Mouse (Mus musculus): ENCODE results near the gene Med19. TPM values are rescaled to one million over a fixed set of nuclear protein-coding genes. Genes with fewer than 3 reads are reported as not detected.

The Med19 gene
- polyA plus RNA-seq, 2 experiments: 20.4 to 33.6 TPM

DNA sequence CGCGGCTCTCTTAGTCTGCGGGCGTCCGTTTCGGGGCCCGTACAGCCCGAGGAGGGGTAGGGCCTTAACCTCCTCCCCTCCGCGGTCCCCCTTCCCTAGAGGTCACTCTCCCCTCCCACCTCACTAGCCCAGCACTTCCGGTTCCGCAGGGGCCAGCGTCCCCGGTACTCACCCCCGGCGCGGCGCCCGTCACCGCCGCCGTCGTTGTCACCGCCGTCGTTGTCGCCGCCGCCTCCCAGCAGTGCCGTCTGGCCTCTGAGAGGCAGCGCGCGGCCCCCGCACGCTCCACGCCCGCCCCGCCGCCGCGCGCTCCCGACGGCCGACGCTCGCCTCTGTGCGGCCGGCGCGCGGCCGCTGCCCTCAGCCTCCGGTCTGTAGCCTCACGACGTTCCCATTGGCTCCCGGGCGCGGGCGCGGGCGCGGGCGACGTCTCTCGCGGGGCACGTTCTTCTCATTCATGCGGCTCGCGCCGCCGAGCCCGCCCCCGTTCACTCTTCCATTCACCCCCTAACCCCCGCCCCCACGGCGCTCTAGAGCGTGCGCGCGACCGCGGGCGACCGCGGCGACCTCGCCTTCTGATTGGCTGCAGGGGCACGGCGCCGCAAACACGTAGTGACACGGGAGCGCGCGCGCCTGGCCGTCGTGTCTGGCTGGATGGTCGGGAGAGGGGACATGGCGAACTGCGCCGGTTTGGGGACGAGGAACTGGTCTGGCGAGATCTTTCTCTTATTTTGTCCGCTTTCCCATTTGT is 36.8 kb downstream of the Med19 start, which contains the start of gene Zdhhc5:
TSS of gene Zdhhc5 (minus strand) at position 370 of the 751 bp plus-strand sequence.
- peak; percentile 98 for DNase-seq (ENCODE audit: low spot score)
- 3% methylated on average over 61 of the region's 107 CpGs for WGBS
- H3K27me3 ChIP-seq (ENCODE audit: control insufficient read depth, insufficient read depth, low read length): no peaks in the 10 kb centered on the region
- H3K4me2 ChIP-seq (replicated peaks; ENCODE audit: low read depth, low read length, severe bottlenecking): peak within 1 kb of the TSS; percentile 82
- ATAC-seq (ENCODE audit: low FRiP score, low read depth): peak; percentile 92
- no peaks in the 10 kb centered on the region for H3K9me3 ChIP-seq (ENCODE audit: control insufficient read depth, low read length)
- TF ChIP-seq POLR2A (IDR thresholded peaks at IDR 0.05; ENCODE audit: borderline replicate concordance, extremely low read depth, insufficient read depth, insufficient read length): peak; percentile 97; the same call in 1 of the 2 replicates
- H3K36me3 ChIP-seq (ENCODE audit: control insufficient read depth, insufficient read depth, low read length): peaks cover 10% of the 10 kb centered on the region
- peak within 1 kb of the TSS; percentile 92 for H3K4me3 ChIP-seq (replicated peaks; ENCODE audit: low read length)
- peak within 1 kb of the TSS; percentile 92 for H3K27ac ChIP-seq (replicated peaks; ENCODE audit: low read depth, low read length)
- H3K4me1 ChIP-seq (ENCODE audit: control insufficient read depth, insufficient read depth, low read length): peaks cover 8% of the 10 kb centered on the region; the same call in 1 of the 2 replicates
- peak within 1 kb of the TSS; percentile 92 for H3K9ac ChIP-seq (ENCODE audit: low read depth, low read length, severe bottlenecking)

DNA sequence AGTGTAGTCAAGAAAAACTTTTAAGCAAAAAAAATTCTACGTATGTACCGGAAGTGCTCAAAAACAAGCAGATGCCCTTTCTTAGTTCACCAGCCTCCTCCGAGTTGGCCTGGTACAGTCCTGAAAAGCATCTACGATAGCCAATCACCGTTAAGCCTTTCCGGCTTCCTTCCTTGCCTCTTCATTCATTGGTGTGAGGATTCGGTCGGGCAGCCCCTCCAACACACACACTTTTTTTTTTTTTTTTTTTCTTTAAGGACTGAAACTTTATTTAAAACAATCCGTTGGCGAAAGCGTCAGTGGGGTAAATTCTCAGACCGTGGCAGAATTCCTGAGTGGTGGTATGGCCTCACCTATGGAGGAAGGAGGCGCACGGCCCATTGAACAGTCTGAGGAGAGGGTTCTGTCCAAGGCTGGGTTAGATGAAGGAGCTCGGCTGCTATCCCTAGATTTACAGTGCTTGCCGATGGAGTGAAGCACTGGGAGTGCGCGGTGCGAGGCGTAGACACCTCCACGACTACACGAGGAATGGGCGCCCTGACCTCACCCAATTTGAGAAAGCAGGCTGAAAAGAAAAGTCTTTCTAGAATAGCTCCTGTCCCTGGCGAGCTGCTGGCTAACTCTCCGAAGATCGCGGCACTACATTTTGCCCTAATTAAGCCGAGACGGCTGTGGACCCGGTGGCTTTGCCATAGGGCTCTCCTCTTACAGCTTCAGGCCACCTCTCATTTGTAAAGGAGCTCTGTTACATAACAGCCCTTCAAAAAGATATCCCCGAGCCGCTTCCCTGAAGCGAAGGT is 37.6 kb downstream of the Med19 start:
- H3K4me1 ChIP-seq (ENCODE audit: control insufficient read depth, insufficient read depth, low read length): peaks cover 8% of the 10 kb centered on the region; the same call in 1 of the 2 replicates
- H3K27me3 ChIP-seq (ENCODE audit: control insufficient read depth, insufficient read depth, low read length): no peaks in the 10 kb centered on the region
- DNase-seq (ENCODE audit: low spot score) (peak; percentile 98), ATAC-seq (ENCODE audit: low FRiP score, low read depth) (peak; percentile 96)
- peak overlapping the region; percentile 92 for H3K27ac ChIP-seq (replicated peaks; ENCODE audit: low read depth, low read length)
- H3K9me3 ChIP-seq (ENCODE audit: control insufficient read depth, low read length): no peaks in the 10 kb centered on the region
- under 1% methylated on average over 33 of the region's 33 CpGs for WGBS
- peak overlapping the region; percentile 92 for H3K9ac ChIP-seq (ENCODE audit: low read depth, low read length, severe bottlenecking)
- peaks cover 2% of the 10 kb centered on the region for H3K36me3 ChIP-seq (ENCODE audit: control insufficient read depth, insufficient read depth, low read length)
- peak overlapping the region; percentile 92 for H3K4me3 ChIP-seq (replicated peaks; ENCODE audit: low read length)
- TF ChIP-seq POLR2A (IDR thresholded peaks at IDR 0.05; ENCODE audit: borderline replicate concordance, extremely low read depth, insufficient read depth, insufficient read length): peak; percentile 41; the same call in 1 of the 2 replicates
- H3K4me2 ChIP-seq (replicated peaks; ENCODE audit: low read depth, low read length, severe bottlenecking): peak overlapping the region; percentile 82

DNA sequence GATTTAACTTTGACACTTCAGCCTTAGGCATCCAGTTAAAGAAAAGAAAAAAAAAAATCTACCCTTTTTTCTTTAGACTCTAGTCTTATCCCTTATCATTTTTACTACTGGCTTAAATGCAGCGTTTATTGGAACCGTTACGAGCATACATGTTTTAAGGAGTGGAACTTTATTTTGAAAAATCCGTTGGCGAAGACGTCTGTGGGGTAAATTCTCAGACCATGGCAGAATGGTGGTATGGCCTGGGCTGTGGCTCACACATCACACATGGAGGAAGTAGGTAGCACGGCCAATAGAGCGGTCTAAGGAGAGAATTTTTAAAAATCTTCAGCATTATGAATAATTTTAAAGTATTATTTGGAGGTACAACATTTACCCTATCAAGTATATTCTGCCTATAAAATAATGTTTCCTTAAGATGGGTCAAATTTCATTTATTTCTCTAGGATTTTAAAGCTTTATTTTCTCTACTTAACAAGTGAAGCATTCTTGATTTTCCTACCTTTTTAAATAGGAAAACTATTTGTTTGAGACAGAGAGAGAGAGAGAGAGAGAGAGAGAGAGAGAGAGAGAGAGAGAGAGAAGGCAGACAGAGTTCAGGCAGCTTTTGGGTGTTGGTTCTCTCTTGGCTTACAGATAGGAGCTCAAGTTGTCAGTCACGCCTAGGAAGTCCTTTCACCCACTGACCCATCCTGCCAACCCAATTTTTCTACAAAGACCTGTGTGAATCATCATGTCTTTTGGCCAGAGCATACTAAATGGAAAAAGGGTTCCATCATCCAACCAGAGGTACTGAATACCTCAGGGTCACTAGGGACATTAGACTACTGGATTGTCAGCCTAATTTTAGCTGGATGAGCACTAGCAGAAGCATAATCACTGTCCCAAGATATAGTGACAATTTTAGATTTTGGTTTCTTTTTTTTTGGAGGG is 38.5 kb downstream of the Med19 start:
- H3K27ac ChIP-seq (replicated peaks; ENCODE audit: low read depth, low read length): peak overlapping the region; percentile 92
- peak overlapping the region; percentile 82 for H3K4me2 ChIP-seq (replicated peaks; ENCODE audit: low read depth, low read length, severe bottlenecking)
- WGBS: 26% methylated on average over 9 of the region's 9 CpGs
- H3K36me3 ChIP-seq (ENCODE audit: control insufficient read depth, insufficient read depth, low read length): 0 out of 2 replicates have a peak, but pooled peaks cover 5% of the 10 kb centered on the region
- H3K27me3 ChIP-seq (ENCODE audit: control insufficient read depth, insufficient read depth, low read length): no peaks in the 10 kb centered on the region
- H3K9me3 ChIP-seq (ENCODE audit: control insufficient read depth, low read length): no peaks in the 10 kb centered on the region
- peaks cover 8% of the 10 kb centered on the region; the same call in 1 of the 2 replicates for H3K4me1 ChIP-seq (ENCODE audit: control insufficient read depth, insufficient read depth, low read length)
- DNase-seq (ENCODE audit: low spot score): no peak
- peak overlapping the region; percentile 92 for H3K9ac ChIP-seq (ENCODE audit: low read depth, low read length, severe bottlenecking)
- peak overlapping the region; percentile 92 for H3K4me3 ChIP-seq (replicated peaks; ENCODE audit: low read length)
- TF ChIP-seq POLR2A (IDR thresholded peaks at IDR 0.05; ENCODE audit: borderline replicate concordance, extremely low read depth, insufficient read depth, insufficient read length): no peak
- no peak for ATAC-seq (ENCODE audit: low FRiP score, low read depth)

DNA sequence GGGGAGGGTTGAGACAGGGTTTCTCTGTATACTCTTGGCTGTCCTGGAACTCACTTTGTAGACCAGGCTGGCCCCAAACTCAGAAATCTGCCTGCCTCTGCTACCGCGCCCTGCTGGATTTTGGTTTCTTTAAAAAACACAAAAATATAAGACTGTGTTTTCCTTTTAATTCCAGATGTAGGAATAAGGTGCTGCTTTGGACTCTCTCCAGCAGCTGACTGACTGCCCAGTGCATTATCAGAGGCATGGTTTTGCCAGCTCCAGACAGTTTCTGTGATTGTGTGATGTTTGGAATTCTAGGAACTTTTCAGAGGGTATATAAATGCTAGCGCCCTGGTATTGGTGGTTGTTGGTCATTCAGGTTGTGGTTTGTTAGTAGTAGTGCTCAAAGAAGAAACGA is 39.2 kb downstream of the Med19 start:
- 94% methylated on average over 4 of the region's 4 CpGs for WGBS
- H3K4me1 ChIP-seq (ENCODE audit: control insufficient read depth, insufficient read depth, low read length): peaks cover 8% of the 10 kb centered on the region; the same call in 1 of the 2 replicates
- H3K36me3 ChIP-seq (ENCODE audit: control insufficient read depth, insufficient read depth, low read length): 0 out of 2 replicates have a peak, but pooled peaks cover 5% of the 10 kb centered on the region
- H3K27ac ChIP-seq (replicated peaks; ENCODE audit: low read depth, low read length): no peak overlapping the region
- no peak overlapping the region for H3K9ac ChIP-seq (ENCODE audit: low read depth, low read length, severe bottlenecking)
- ATAC-seq (ENCODE audit: low FRiP score, low read depth): no peak
- no peak overlapping the region for H3K4me3 ChIP-seq (replicated peaks; ENCODE audit: low read length)
- H3K27me3 ChIP-seq (ENCODE audit: control insufficient read depth, insufficient read depth, low read length): no peaks in the 10 kb centered on the region
- no peak for TF ChIP-seq POLR2A (IDR thresholded peaks at IDR 0.05; ENCODE audit: borderline replicate concordance, extremely low read depth, insufficient read depth, insufficient read length)
- H3K9me3 ChIP-seq (ENCODE audit: control insufficient read depth, low read length): no peaks in the 10 kb centered on the region
- DNase-seq (ENCODE audit: low spot score): no peak
- H3K4me2 ChIP-seq (replicated peaks; ENCODE audit: low read depth, low read length, severe bottlenecking): no peak overlapping the region

All from limb, embryonic 14.5 days (tissue).